Mouse (Mus musculus) spleen, adult 2 months (tissue): Measurements from ENCODE around the gene Edem2. TPM values are rescaled to one million over a fixed set of nuclear protein-coding genes. Genes with fewer than 3 reads are reported as not detected.

ENCODE experiments used
- DNase-seq, 2 experiments: peaks; one replicate each; pipeline versions ENCODE4 v3.0.0 to v3.0.0-alpha.2; 2012 to 2021; ENCODE audit warnings: low spot score in 2 of 2, low read depth in 1 of 2
- H3K27ac ChIP-seq: fragments of 200-500 bp; 2 replicates; pipeline ENCODE4 v1.5.1; 2012; ENCODE audit warnings: low read length, inconsistent platforms; ENCODE audit not compliant: insufficient read depth
- H3K27me3 ChIP-seq: fragments of 200-500 bp; 2 replicates; pipeline ENCODE4 v1.6.1; 2012; ENCODE audit warnings: mild to moderate bottlenecking, moderate library complexity, low read length, inconsistent platforms; ENCODE audit not compliant: control insufficient read depth, insufficient read depth
- H3K36me3 ChIP-seq: fragments of 200-500 bp; 2 replicates; pipeline ENCODE4 v1.6.1; 2012; ENCODE audit warnings: mild to moderate bottlenecking, low read length, inconsistent platforms; ENCODE audit not compliant: control insufficient read depth, insufficient read depth
- H3K4me1 ChIP-seq: fragments of 200-500 bp; 2 replicates; pipeline ENCODE4 v1.6.1; 2011; ENCODE audit warnings: inconsistent platforms; ENCODE audit not compliant: control insufficient read depth, insufficient read depth, insufficient read length
- H3K4me3 ChIP-seq: fragments of 200-500 bp; 2 replicates; pipeline ENCODE4 v1.5.1; 2011; ENCODE audit warnings: mild to moderate bottlenecking, inconsistent platforms; ENCODE audit not compliant: insufficient read depth, insufficient read length; ENCODE audit errors: extremely low read depth
- CTCF ChIP-seq: fragments of 200-500 bp; IDR thresholded peaks from 2 replicates; pipeline ENCODE4 v1.5.1; 2011; ENCODE audit warnings: mild to moderate bottlenecking, inconsistent platforms; ENCODE audit not compliant: insufficient read depth, insufficient read length, insufficient replicate concordance; ENCODE audit errors: extremely low read depth
- POLR2A ChIP-seq: fragments of 200-500 bp; IDR thresholded peaks from 2 replicates; pipeline ENCODE4 v1.6.1; 2011; ENCODE audit warnings: low read depth, low read length, inconsistent platforms
- WGBS: fragments of 180-500 bp; shearing (Covaris S2); methylation state at CpG from one replicate; pipeline ENCODE4 v1.1.7; 2018; 5-methylcytosine and 5-hydroxymethylcytosine counted together
- polyA plus RNA-seq: library from polyadenylated mRNA; depleted of rRNA; stranded (reverse); fragments of >200 nt; gene quantifications from 2 replicates; pipeline ENCODE4 v1.2.3, GENCODE M21; 2012

The Edem2 gene
- polyA plus RNA-seq, 1 experiment: 70.8 TPM

- WGBS: 22% methylated on average over 5 of the region's 5 CpGs
- H3K36me3 ChIP-seq: peaks cover 1% of the 10 kb centered on the region; the same call in 1 of the 2 replicates
- DNase-seq: no peak
- H3K27ac ChIP-seq: peak overlapping the region; percentile 13; the same call in 1 of the 2 replicates
- H3K4me1 ChIP-seq: peaks cover 19% of the 10 kb centered on the region
- H3K27me3 ChIP-seq: no peaks in the 10 kb centered on the region
- TF ChIP-seq POLR2A (no peak), CTCF (no peak)
- no peak overlapping the region for H3K4me3 ChIP-seq
Observed at GRCm38 (mm10) chr2:155680591-155680990, 48.7 kb downstream of the Edem2 start.

GRCm38 (mm10) chr2:155679586-155680110 is 49.6 kb downstream of the Edem2 start:
- no peak for TF ChIP-seq POLR2A
- no peak for TF ChIP-seq CTCF
- peaks cover 19% of the 10 kb centered on the region for H3K4me1 ChIP-seq
- peak; percentile 15 to 31 for DNase-seq
- 23% methylated on average over 4 of the region's 4 CpGs for WGBS
- H3K27me3 ChIP-seq: no peaks in the 10 kb centered on the region
- no peaks in the 10 kb centered on the region; the same call in 1 of the 2 replicates for H3K36me3 ChIP-seq
- peak overlapping the region; percentile 60 for H3K27ac ChIP-seq
- no peak overlapping the region for H3K4me3 ChIP-seq

DNA sequence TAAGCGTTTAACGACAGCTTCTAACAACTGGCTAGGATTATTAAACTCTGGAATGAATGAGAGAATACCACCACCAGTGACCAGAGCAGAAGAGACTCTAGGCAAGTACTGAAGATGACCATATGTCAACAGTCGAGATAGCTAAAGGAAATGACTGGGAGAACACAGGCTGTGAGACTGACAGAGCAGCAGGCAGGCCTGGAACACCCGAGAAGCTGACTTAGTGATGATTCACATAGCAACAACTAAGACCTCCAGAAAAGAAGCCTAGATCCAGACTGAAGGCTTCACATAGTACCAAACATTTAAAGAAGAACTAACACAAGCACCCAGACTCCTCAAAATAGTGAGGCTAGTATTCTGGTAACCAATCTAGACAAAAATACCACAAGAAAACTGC is 54.2 kb downstream of the Edem2 start:
- no peak for DNase-seq
- Histone ChIP-seq H3K27me3 (no peaks in the 10 kb centered on the region), H3K36me3 (peaks cover 17% of the 10 kb centered on the region), H3K4me1 (peaks cover 13% of the 10 kb centered on the region), H3K27ac (no peak overlapping the region), H3K4me3 (no peak overlapping the region)
- 64% methylated on average over 4 of the region's 4 CpGs for WGBS
- no peak for TF ChIP-seq POLR2A
- TF ChIP-seq CTCF: no peak

DNA sequence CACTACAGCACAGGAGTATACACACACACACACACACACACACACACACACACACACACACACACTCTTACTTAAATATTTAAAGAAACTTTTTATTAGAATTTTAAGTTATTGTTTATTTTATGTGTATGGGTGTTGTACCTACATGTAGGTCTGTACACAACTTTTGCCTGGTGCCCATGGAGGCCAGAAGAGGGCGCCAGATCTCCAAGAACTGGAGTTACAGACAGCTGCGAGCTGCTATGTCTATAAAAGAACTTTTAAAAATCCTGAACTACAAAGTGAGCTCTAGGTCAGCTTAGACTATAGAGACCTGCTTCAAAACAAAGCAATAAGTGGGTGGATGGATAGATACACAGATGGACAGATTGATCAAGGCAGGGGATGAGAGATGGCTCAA is 55.7 kb downstream of the Edem2 start:
- DNase-seq: peak; percentile 58 to 71
- Histone ChIP-seq H3K27me3 (no peaks in the 10 kb centered on the region), H3K36me3 (peaks cover 19% of the 10 kb centered on the region), H3K4me3 (no peak overlapping the region), H3K4me1 (peaks cover 3% of the 10 kb centered on the region; the same call in 1 of the 2 replicates), H3K27ac (no peak overlapping the region)
- TF ChIP-seq CTCF (peak; percentile 57; the same call in 1 of the 2 replicates), POLR2A (no peak)
- 10% methylated on average over 2 of the region's 2 CpGs for WGBS

DNA sequence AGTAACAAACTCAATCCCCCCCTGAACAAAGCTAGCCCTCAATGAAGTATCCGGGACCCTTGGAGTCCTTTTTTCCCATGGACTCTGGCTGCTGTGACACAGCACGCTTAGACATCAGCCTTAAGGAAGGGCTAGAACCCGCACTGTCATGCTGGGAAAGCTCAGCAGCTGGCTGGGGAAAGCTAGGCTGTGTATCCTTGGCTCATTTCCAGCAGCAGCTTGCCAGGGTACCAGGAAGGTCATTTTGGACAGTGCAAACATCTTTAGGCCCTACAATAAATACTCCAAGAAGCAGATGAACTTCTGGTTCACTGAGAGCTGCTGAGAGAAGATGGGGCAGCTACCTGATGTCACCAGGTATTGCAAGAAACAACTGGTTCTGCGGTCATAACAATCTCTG is 58.0 kb downstream of the Edem2 start:
- no peak overlapping the region for H3K27ac ChIP-seq
- DNase-seq: no peak
- TF ChIP-seq CTCF (no peak), POLR2A (no peak)
- peaks cover 3% of the 10 kb centered on the region; the same call in 1 of the 2 replicates for H3K4me1 ChIP-seq
- 86% methylated on average over 4 of the region's 4 CpGs for WGBS
- peaks cover 28% of the 10 kb centered on the region for H3K36me3 ChIP-seq
- H3K4me3 ChIP-seq: no peak overlapping the region
- H3K27me3 ChIP-seq: no peaks in the 10 kb centered on the region

GRCm38 (mm10) chr2:155668461-155668860 is 60.8 kb downstream of the Edem2 start:
- DNase-seq: peak in 1 of 2 experiments; percentile 46
- Histone ChIP-seq H3K27ac (no peak overlapping the region), H3K4me1 (no peaks in the 10 kb centered on the region), H3K36me3 (peaks cover 41% of the 10 kb centered on the region), H3K27me3 (no peaks in the 10 kb centered on the region), H3K4me3 (no peak overlapping the region)
- WGBS: 81% methylated on average over 4 of the region's 4 CpGs
- TF ChIP-seq CTCF (peak; percentile 24; the same call in 1 of the 2 replicates), POLR2A (no peak)

GRCm38 (mm10) chr2:155667881-155668280 is 61.4 kb downstream of the Edem2 start:
- Histone ChIP-seq H3K27ac (no peak overlapping the region), H3K4me3 (no peak overlapping the region), H3K4me1 (no peaks in the 10 kb centered on the region), H3K27me3 (no peaks in the 10 kb centered on the region), H3K36me3 (peaks cover 42% of the 10 kb centered on the region)
- no peak for DNase-seq
- TF ChIP-seq CTCF (no peak), POLR2A (no peak)
- WGBS: 95% methylated on average over 8 of the region's 8 CpGs
